Mouse (Mus musculus) olfactory bulb, adult 2 months (tissue): ENCODE measurements at regions not wholly inside any gene's neighbourhood (a gene's known extent, or its start where the extent isn't known, plus 50 kb on each side); places are given as distances from the start of the nearest gene placed in this dataset.

Source experiments
- H3K27ac ChIP-seq: fragments of 200-500 bp; 2 replicates; pipeline ENCODE4 v1.5.1; 2012; ENCODE audit warnings: low read depth, low read length; ENCODE audit not compliant: insufficient read depth
- H3K4me1 ChIP-seq: fragments of 200-500 bp; 2 replicates; pipeline ENCODE4 v1.6.1; 2012; ENCODE audit warnings: low read length; ENCODE audit not compliant: control insufficient read depth, insufficient read depth
- H3K4me3 ChIP-seq: fragments of 200-500 bp; 2 replicates; pipeline ENCODE4 v1.5.1; 2012; ENCODE audit warnings: mild to moderate bottlenecking, low read depth, low read length, moderate library complexity; ENCODE audit not compliant: insufficient read depth
- CTCF ChIP-seq: fragments of 200-500 bp; IDR thresholded peaks from 2 replicates; pipeline ENCODE4 v1.5.1; 2012; ENCODE audit warnings: low read depth, mild to moderate bottlenecking, low read length, moderate library complexity; ENCODE audit not compliant: insufficient read depth
- POLR2A ChIP-seq: fragments of 200-500 bp; IDR thresholded peaks from 2 replicates; pipeline ENCODE4 v1.6.1; 2012; ENCODE audit warnings: mild to moderate bottlenecking, low read depth, low read length, moderate library complexity; ENCODE audit not compliant: insufficient read depth
- WGBS: fragments of 180-500 bp; shearing (Covaris S2); methylation state at CpG from one replicate; pipeline ENCODE4 v1.1.7; 2018; 5-methylcytosine and 5-hydroxymethylcytosine counted together

DNA sequence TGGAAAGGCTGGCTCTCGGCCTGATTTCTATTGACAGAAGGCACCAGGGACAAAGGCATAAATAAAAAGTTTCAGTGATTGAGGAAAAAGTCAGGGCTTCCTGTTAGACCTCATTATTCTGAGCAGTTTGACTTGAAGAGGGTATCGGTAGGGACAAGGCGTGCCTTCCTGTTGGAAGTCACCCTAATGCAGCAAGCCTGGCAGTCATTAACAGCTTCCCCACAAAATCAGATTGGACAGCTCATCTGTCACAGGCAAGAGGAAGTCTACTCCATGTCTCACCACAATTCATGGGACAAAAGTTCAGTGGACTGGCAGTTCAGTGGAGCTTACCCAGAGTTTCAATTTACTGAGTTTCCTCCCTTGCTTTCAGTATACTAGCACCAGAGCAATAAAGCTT, 715.5 kb downstream of the Fam181b start:
- 45% methylated on average over 3 of the region's 3 CpGs for WGBS
- TF ChIP-seq CTCF, result no peak
- TF ChIP-seq POLR2A, result no peak
- no peaks in the 10 kb centered on the region for H3K4me1 ChIP-seq
- no peak overlapping the region for H3K4me3 ChIP-seq
- no peak overlapping the region for H3K27ac ChIP-seq

DNA sequence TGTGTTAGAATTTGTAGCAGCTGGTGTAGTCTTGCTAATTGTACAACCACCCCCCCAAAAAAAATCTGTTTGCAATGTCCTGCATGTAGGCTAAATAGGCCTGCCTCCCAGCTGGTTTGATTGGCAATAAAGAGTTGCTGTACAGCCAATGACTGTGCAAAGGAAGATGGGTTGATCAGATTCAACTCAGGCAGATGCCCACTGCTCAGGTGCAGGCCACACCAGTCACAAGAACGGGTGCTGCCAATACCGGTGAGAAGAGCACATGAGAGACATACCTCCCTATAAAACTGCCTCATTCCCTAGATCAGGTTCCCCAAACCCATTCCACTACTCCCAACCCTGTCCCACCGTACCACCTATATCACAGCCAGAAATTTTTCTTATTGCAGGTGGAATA, 756.0 kb downstream of the Fam181b start:
- TF ChIP-seq CTCF, result no peak
- no peak for TF ChIP-seq POLR2A
- H3K4me3 ChIP-seq, result no peak overlapping the region
- no peak overlapping the region for H3K27ac ChIP-seq
- 84% methylated on average over 3 of the region's 3 CpGs for WGBS
- H3K4me1 ChIP-seq, result no peaks in the 10 kb centered on the region

DNA sequence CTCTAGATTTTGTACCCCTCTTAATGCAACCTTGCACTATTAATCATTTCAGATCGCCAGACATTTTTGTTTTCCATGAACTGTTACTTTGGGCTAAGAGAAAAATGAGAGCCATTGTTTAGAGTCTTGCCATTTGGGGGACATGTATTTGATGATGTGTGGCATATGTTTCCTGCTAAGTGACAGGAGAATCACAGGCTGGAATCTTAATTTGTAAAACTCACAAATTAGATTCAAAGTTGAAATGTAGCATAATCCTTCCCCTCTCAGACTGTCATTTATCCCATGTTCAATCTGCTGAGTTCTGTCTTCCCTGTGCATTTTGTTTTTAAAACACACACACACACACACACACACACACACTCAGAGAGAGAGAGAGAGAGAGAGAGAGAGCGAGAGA, 756.5 kb downstream of the Fam181b start:
- H3K4me3 ChIP-seq, result no peak overlapping the region
- 78% methylated on average over 2 of the region's 2 CpGs for WGBS
- TF ChIP-seq POLR2A, result no peak
- TF ChIP-seq CTCF, result no peak

DNA sequence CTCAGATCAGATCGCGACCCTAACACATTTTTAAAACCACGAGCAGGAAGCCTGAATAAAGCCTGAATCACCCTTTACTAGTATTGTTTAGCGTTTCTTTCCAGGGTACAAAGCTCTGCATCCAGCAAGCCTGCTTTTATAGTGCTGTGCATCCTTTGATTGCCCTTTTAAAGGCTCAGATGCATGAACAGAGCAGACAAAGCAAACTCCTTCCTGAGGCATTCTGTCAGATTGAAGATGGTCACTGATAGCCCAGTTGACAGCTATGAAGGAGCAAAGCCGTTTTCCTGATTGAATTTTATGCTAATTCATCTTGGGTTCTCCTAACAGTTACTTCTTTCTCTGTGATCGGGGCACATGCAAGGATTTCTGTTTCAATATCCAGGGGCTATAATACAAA, 775.4 kb downstream of the Fam181b start:
- H3K27ac ChIP-seq, result no peak overlapping the region
- WGBS, result 34% methylated on average over 6 of the region's 6 CpGs
- H3K4me3 ChIP-seq, result no peak overlapping the region
- TF ChIP-seq POLR2A (no peak), CTCF (no peak)
- no peaks in the 10 kb centered on the region for H3K4me1 ChIP-seq

More for the DNA sequence above, 756.5 kb downstream of the Fam181b start:
- Histone ChIP-seq H3K4me1 (no peaks in the 10 kb centered on the region), H3K27ac (no peak overlapping the region)

DNA sequence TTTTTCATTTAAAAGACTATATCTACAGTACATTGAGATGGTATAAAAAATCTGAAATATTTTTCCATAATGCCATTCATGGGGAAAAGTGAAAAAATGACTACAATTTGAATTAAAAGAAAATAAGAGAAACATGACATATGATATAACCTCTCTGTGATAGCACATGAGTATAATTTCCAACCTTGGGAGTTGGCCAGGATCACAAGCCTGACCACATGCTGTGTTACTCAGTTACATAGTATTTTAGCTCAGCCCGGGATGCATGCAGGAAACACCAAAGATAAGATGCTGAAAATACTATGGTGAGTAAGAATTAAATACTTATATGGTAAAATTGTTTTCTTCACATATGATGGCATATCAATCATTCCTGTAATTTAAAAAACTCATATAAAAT, 814.0 kb downstream of the Fam181b start:
- Histone ChIP-seq H3K4me3 (no peak overlapping the region), H3K4me1 (no peaks in the 10 kb centered on the region), H3K27ac (no peak overlapping the region)
- 66% methylated on average over 1 of the region's 1 CpGs for WGBS
- no peak for TF ChIP-seq CTCF
- no peak for TF ChIP-seq POLR2A

DNA sequence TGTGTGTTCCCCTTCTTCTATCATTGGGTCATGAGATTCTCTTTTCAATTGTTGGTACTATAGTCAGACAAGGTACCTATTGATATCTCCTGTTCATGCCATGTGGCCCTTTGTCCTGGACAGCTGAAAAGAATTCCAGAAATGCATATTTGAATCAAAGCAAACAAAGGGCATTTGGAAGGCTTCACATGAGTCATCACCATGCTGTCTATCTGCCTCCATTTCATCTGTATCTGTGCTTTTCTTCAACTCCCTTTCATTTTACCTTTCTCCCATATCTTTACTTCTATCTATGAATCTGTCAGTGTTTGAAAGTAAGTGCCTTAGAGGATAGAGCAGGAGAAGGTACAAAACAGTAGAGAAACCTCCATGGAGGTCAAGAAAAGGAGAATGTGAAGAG, 817.3 kb downstream of the Fam181b start:
- Histone ChIP-seq H3K4me1 (no peaks in the 10 kb centered on the region), H3K27ac (no peak overlapping the region), H3K4me3 (no peak overlapping the region)
- TF ChIP-seq CTCF, result no peak
- no peak for TF ChIP-seq POLR2A

DNA sequence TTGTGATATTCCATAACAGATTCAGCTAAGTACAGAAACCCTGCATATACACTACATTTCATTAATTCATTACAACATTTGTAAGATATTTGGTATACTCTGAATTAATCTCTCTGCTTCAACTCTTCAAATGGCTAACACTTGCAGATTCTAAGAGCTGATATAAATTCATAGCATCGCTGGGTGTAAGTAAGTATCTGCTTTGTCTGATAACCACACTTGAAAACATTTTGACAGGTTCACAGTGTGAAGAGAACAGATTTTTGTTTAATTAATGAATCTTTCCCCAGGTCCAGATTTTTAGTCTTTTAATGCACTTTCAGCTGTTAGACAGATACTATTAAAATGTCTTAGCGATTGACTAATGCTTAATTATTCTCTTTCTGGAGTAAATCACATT, 823.1 kb downstream of the Fam181b start:
- 52% methylated on average over 2 of the region's 2 CpGs for WGBS

DNA sequence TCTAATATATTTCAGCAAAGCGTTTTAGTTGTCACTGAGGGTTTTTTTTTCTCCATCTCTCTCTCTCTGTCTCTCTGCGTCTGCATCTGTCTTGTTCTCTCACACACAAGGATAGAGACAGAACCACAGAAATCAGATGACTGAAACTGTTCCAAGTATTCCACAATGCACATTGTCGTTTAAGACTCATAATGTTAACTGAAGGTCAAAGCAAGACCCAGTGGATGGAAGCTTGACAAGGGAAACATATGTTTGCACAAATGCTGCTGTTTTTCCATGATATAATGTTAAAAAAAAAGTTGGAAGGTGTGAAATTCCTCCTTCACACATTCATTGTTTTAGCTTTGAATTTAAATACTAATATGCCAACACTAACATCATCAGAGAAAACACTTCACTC, 857.3 kb downstream of the Fam181b start:
- TF ChIP-seq CTCF (no peak), POLR2A (no peak)
- no peaks in the 10 kb centered on the region for H3K4me1 ChIP-seq
- WGBS, result 71% methylated on average over 3 of the region's 3 CpGs
- no peak overlapping the region for H3K4me3 ChIP-seq
- no peak overlapping the region for H3K27ac ChIP-seq

More for the DNA sequence above, 823.1 kb downstream of the Fam181b start:
- Histone ChIP-seq H3K27ac (no peak overlapping the region), H3K4me1 (no peaks in the 10 kb centered on the region), H3K4me3 (no peak overlapping the region)
- TF ChIP-seq POLR2A (no peak), CTCF (no peak)

DNA sequence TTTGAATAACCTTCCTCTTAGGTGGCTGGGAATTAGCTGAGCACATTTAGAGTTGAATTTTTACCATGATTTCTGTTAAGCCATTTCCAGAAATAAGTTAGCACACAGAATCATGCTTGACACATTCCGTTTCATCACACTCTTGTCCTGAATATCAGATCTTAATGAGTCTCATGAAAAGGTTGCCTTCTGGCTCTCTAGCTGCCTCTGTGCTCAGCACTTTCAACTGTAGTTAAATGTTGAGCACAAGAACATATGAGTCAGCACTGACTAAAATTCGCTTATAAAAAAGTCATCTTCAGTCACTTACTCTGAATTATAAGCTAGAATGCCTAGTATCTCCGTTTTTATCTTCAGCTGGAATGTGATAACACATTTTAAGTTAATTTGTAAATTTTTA, 902.4 kb downstream of the Fam181b start:
- Histone ChIP-seq H3K27ac (no peak overlapping the region), H3K4me3 (no peak overlapping the region), H3K4me1 (no peaks in the 10 kb centered on the region)
- WGBS, result 62% methylated on average over 3 of the region's 3 CpGs
- TF ChIP-seq POLR2A, result no peak
- no peak for TF ChIP-seq CTCF

DNA sequence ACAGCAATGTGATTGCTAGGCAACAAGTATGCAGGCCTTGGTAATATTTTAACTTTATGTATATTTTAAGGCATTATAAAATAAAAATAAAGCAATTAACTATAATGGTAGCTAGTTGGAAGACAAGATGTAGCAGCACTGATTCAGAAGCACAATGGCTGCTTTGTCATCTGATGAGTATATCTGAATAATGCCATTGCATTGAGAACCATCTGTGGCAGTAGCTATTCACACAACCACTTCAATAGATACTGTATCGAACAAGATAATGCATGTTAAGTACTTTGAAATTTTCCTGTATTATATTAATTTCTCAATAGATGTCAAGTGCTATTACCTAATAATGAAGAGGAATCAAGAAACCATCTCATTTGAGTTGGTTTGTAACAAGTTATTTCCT, 923.1 kb downstream of the Fam181b start:
- H3K27ac ChIP-seq, result no peak overlapping the region
- TF ChIP-seq POLR2A (no peak), CTCF (no peak)
- 68% methylated on average over 1 of the region's 1 CpGs for WGBS
- no peak overlapping the region for H3K4me3 ChIP-seq
- H3K4me1 ChIP-seq, result no peaks in the 10 kb centered on the region
